Mouse (Mus musculus) cortical plate, adult 2 months (tissue): Measurements from ENCODE around the gene Hpd.

Experiments
- CTCF ChIP-seq: fragments of 200-500 bp; IDR thresholded peaks from 2 replicates; pipeline ENCODE4 v1.5.1; 2011; ENCODE audit warnings: mild to moderate bottlenecking, control low read depth, low read length; ENCODE audit not compliant: insufficient read depth; ENCODE audit errors: extremely low read depth
- POLR2A ChIP-seq: fragments of 200-500 bp; IDR thresholded peaks from 2 replicates; pipeline ENCODE4 v1.6.1; 2011; ENCODE audit warnings: mild to moderate bottlenecking, low read length, control low read depth; ENCODE audit not compliant: insufficient read depth; ENCODE audit errors: extremely low read depth

DNA sequence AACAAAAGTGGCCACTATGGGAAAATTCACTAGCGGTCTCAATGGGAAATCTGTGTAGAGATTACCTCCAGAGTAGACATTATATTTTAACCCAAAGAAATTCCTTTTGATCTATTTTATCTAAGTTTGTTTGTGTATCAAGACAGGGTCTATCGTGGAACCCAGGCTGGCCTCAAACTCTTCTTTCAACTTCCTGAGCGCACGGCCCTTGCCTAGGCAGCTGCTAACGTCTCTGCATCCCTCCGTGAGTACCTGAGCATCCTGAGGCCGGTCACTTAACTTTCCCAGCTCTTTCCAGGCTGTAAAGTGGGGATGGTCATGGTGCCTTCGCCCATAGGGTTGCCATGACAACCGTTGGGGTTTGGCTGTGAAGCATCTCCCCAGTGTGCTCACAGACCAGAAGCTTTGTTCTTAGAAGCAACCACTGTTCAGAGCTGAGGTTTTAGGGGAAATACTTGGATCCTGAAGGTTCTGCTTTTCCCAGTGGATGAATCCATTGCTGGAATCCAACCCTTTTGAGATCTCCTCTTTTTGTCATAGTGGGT lies 10.2 kb upstream of the Hpd start:
- TF ChIP-seq CTCF: no peak
- no peak for TF ChIP-seq POLR2A
